Mouse (Mus musculus) heart, embryonic 14.5 days (tissue): ENCODE measurements around the gene Uvssa. TPM values are rescaled to one million over a fixed set of nuclear protein-coding genes. Genes with fewer than 3 reads are reported as not detected.
A peak's percentile ranks its signal among the peaks of the same experiment; 100 is the strongest.

Experiments
- ATAC-seq: fragments of 200-750 bp; cut with Nextera tagmentation; 2 replicates; pipeline ENCODE4 v1.8.0; 2017; ENCODE audit warnings: low read depth, moderate TSS enrichment; ENCODE audit not compliant: insufficient number of reproducible peaks, insufficient read depth, low FRiP score
- H3K27ac ChIP-seq, 2 experiments: fragments of 200-500 bp in 1 of 2; fragments of 300-500 bp in 1 of 2; sonication (generic) in 1 of 2; replicated peaks in 1 of 2; 2 replicates each; pipeline ENCODE4 v1.5.1; 2012 to 2014; ENCODE audit warnings: low read depth in 2 of 2, low read length in 2 of 2, control low read depth in 1 of 2, mild to moderate bottlenecking in 1 of 2, mixed read lengths in 1 of 2; ENCODE audit not compliant: control insufficient read depth in 1 of 2, insufficient read depth in 1 of 2
- H3K27me3 ChIP-seq: fragments of 300-500 bp; sonication (generic); 2 replicates; pipeline ENCODE4 v1.6.1; 2014; ENCODE audit warnings: mild to moderate bottlenecking, low read length, control low read depth; ENCODE audit not compliant: control insufficient read depth, insufficient read depth
- H3K36me3 ChIP-seq: fragments of 300-500 bp; sonication (generic); 2 replicates; pipeline ENCODE4 v1.6.1; 2014; ENCODE audit warnings: mild to moderate bottlenecking, control low read depth, low read length, mixed read lengths; ENCODE audit not compliant: control insufficient read depth, insufficient read depth
- H3K4me1 ChIP-seq, 2 experiments: fragments of 200-500 bp in 1 of 2; fragments of 300-500 bp in 1 of 2; sonication (generic) in 1 of 2; 2 replicates each; pipeline ENCODE4 v1.6.1; 2012 to 2014; ENCODE audit warnings: low read length in 2 of 2, control low read depth in 1 of 2, mixed read lengths in 1 of 2; ENCODE audit not compliant: control insufficient read depth in 2 of 2, insufficient read depth in 2 of 2
- H3K4me2 ChIP-seq: fragments of 300-500 bp; sonication (generic); 2 replicates; pipeline ENCODE4 v1.6.1; 2014; ENCODE audit warnings: mild to moderate bottlenecking, low read length
- H3K4me3 ChIP-seq, 2 experiments: fragments of 200-500 bp in 1 of 2; fragments of 300-500 bp in 1 of 2; sonication (generic) in 1 of 2; 2 replicates each; pipeline ENCODE4 v1.5.1; 2012 to 2014; ENCODE audit warnings: low read length in 2 of 2, mild to moderate bottlenecking in 2 of 2, control low read depth in 1 of 2, low read depth in 1 of 2, moderate library complexity in 1 of 2; ENCODE audit not compliant: control insufficient read depth in 1 of 2, insufficient read depth in 1 of 2
- H3K9ac ChIP-seq: fragments of 300-500 bp; sonication (generic); 2 replicates; pipeline ENCODE4 v1.6.1; 2014; ENCODE audit warnings: mild to moderate bottlenecking, low read length
- H3K9me3 ChIP-seq: fragments of 300-500 bp; sonication (generic); 2 replicates; pipeline ENCODE4 v1.6.1; 2016; ENCODE audit warnings: low read length, control low read depth; ENCODE audit not compliant: control insufficient read depth
- WGBS: fragments of 180-500 bp; shearing (Covaris S2); extraction: QIAGEN DNeasy Blood & Tissue Kit; methylation state at CpG from one replicate; pipeline ENCODE4 v1.1.7; 2014; 5-methylcytosine and 5-hydroxymethylcytosine counted together
- polyA plus RNA-seq: library from polyadenylated mRNA; unstranded; fragments of >200 nt; fragmentation: Nextera tagmentation; extraction: Ambion mirVana; gene quantifications from 2 replicates; pipeline ENCODE4 v1.2.1, GENCODE M21; 2014

The Uvssa gene
- polyA plus RNA-seq, 1 experiment from 2014 or later, result 4.5 TPM

DNA sequence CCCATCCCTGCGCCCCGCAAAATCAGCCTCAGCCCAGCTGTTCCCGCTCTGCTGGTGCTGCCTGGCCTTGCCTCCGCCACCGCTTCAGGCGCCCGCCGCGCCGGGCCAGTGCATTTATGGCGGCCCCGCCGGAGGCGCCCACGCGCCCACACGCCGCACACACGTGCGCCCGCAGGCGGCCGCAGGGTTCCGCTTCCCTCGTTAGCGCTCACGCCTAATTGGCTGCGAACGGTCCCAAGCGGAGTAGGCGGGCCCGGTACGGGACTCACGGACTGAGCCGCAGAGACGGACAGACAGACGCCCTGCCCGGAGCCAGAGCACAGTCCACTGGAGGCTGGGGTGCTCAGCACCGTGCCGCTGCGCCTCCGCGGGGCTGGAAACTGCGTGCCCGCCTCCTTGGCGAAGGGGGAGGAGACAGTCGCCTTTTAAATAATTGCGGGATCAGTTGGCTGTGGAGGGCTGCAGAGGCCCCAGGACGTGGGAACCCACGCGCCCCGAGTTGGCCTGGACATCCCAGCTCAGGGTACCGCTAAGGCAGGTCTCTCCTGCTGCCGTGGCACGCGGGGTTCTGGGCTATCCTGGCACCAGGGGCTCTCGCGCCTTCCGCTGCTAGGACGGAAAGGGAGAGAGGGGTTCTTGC, 55.9 kb downstream of the Uvssa start:
- no peaks in the 10 kb centered on the region for H3K36me3 ChIP-seq
- H3K27me3 ChIP-seq, result peaks cover 95% of the 10 kb centered on the region
- peak overlapping the region in 1 of 2 experiments; percentile 30; a peak in 2 of 4 replicates for H3K4me3 ChIP-seq
- H3K4me2 ChIP-seq, result peak overlapping the region; percentile 53
- H3K9ac ChIP-seq, result no peak overlapping the region
- WGBS, result under 1% methylated on average over 57 of the region's 60 CpGs
- peak; percentile 31; the same call in 1 of the 2 replicates for ATAC-seq
- H3K9me3 ChIP-seq, result no peaks in the 10 kb centered on the region
- no peak overlapping the region for H3K27ac ChIP-seq
- peaks cover 11 to 39% of the 10 kb centered on the region in 2 experiments for H3K4me1 ChIP-seq

DNA sequence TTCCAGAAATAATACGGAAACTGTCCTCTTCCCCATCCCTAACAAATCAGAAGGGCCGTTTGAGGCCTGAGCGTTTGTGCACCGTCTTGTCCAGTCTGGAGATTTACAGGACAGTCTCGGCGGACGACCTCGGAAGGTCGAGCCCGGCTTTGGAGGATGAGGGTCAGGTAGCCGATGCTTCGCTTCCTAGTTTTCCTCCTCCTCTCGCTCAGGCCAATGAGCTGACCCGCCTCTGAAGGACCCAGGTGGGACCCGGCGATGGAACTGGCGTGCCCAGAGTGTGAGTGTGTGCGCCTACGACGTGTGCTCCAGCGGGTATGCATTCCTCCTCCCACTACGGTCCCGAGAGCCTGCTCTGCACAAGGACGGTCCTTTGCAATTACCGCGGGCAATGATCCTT, 56.8 kb downstream of the Uvssa start:
- Histone ChIP-seq H3K27ac (no peak overlapping the region), H3K9ac (no peak overlapping the region), H3K4me1 (peaks cover 11 to 39% of the 10 kb centered on the region in 2 experiments), H3K4me3 (peak overlapping the region in 1 of 2 experiments; percentile 30; a peak in 1 of 4 replicates), H3K9me3 (no peaks in the 10 kb centered on the region), H3K36me3 (no peaks in the 10 kb centered on the region), H3K4me2 (no peak overlapping the region), H3K27me3 (peaks cover 90% of the 10 kb centered on the region)
- no peak for ATAC-seq
- 4% methylated on average over 26 of the region's 26 CpGs for WGBS

DNA sequence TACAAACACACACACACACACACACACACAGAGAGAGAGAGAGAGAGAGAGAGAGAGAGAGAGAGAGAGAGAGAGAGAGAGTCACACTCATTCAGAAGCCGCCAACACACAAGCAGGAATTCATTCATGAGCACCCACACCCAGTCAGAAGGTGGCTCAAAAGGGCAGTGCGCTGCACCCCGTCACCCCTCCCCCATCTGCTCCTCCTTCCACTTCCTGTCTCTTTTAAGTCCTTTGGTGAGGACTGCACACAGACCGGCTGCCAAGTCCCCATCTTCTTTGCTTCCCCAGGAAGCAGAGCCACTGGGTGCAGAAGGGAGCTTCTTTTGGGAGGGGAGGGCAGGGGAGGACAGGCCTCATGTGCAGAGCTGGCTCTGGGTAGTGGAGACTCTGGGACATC, 57.6 kb downstream of the Uvssa start:
- WGBS, result 7% methylated on average over 4 of the region's 4 CpGs
- Histone ChIP-seq H3K9me3 (no peaks in the 10 kb centered on the region), H3K4me3 (no peak overlapping the region), H3K27me3 (peaks cover 89% of the 10 kb centered on the region), H3K4me1 (peaks cover 9 to 31% of the 10 kb centered on the region in 2 experiments), H3K27ac (no peak overlapping the region), H3K36me3 (no peaks in the 10 kb centered on the region), H3K9ac (no peak overlapping the region), H3K4me2 (no peak overlapping the region)
- ATAC-seq, result no peak

DNA sequence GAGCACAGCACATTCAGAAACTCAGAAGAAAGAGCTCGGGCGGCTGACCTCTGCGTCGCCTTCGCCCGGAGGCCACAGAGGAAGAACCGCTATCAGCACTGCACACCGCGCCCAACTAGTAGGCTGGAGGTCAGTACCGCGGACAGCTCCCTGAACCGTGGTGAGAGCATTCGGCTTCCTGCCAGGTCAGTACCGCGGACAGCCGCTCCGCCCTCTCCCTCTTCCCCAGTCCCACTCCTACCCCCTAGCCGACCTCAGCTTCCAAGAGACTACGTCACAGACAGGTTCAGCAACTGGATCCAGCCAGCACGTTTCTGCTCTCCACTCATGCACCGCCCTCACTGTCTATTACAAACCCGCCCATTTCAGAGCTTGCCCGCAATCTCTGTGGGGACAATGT, 59.9 kb downstream of the Uvssa start:
- Histone ChIP-seq H3K9ac (no peak overlapping the region), H3K4me1 (peaks cover 9 to 20% of the 10 kb centered on the region in 2 experiments), H3K27me3 (peaks cover 89% of the 10 kb centered on the region), H3K36me3 (no peaks in the 10 kb centered on the region), H3K27ac (no peak overlapping the region), H3K9me3 (no peaks in the 10 kb centered on the region), H3K4me3 (no peak overlapping the region), H3K4me2 (no peak overlapping the region)
- WGBS, result 3% methylated on average over 23 of the region's 23 CpGs
- ATAC-seq, result peak; percentile 48; the same call in 1 of the 2 replicates

DNA sequence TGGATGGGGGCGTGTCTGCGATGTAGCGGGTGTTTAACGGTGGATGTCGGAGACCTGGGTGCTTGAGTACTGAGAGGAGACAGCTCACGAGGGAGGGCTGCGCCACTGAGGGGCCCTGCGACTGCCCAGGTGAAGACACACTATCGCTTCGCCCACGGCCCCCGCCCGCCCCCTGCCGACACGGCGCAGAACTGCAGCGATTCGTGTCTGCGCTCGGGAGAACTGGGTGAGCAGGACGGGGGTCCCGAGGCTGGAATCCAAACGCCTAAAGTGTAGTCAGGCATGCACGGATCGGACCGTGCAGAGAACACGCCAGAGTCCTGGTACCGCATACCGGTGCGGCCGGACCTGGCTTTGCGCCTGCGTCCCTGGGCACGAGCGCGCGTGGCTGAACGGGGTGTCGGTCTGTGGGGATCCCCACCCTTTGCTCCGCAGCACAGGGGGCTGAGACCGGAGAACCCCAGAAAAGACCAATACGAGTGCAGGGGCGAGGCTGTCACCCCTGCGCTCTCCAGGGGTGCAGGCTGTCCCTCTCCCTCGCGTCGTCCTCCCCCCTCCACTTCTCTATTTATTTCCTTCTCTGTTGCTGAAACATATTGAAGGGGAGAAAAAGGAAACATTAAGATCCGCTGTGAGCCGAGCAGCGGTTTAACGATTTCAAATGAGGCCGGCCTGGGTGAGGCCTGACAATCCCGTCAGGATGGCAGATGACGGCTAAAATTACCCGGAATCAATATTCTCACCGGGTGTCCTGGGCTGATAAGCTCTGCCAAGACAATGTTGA, 64.8 kb downstream of the Uvssa start:
- WGBS, result 7% methylated on average over 55 of the region's 56 CpGs
- Histone ChIP-seq H3K27ac (no peak overlapping the region), H3K4me1 (peaks cover 2 to 5% of the 10 kb centered on the region in 2 experiments; a peak in 3 of 4 replicates), H3K9ac (no peak overlapping the region), H3K36me3 (no peaks in the 10 kb centered on the region), H3K9me3 (no peaks in the 10 kb centered on the region), H3K4me2 (peak overlapping the region; percentile 62), H3K4me3 (peak overlapping the region; percentile 5 to 28), H3K27me3 (peaks cover 65% of the 10 kb centered on the region)
- ATAC-seq, result no peak

DNA sequence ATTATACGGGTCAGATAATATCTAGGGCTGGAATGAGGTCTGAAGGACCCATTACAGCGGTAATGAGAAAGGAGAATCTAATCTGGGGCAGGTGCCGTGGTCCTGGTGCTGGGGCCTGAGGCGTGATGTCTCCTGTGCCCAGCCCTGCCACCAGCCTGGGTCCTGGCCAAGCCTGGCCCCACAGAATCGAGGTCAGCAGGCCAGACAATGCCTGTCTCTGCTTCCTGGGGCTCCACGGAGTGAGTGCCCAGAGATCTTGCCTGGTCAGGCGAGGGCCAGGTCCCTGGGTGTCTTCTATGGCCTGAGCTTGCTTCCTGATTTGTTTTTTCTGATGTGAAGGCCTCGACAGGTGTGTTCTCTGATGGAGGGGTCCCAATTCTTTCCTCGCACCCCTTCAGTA, 65.4 kb downstream of the Uvssa start:
- 48% methylated on average over 9 of the region's 9 CpGs for WGBS
- H3K27me3 ChIP-seq, result peaks cover 59% of the 10 kb centered on the region
- ATAC-seq, result no peak
- peaks cover 0 to 5% of the 10 kb centered on the region in 2 experiments; a peak in 3 of 4 replicates for H3K4me1 ChIP-seq
- no peaks in the 10 kb centered on the region for H3K9me3 ChIP-seq
- no peak overlapping the region for H3K4me3 ChIP-seq
- H3K9ac ChIP-seq, result no peak overlapping the region
- H3K27ac ChIP-seq, result no peak overlapping the region
- H3K4me2 ChIP-seq, result no peak overlapping the region
- no peaks in the 10 kb centered on the region for H3K36me3 ChIP-seq

DNA sequence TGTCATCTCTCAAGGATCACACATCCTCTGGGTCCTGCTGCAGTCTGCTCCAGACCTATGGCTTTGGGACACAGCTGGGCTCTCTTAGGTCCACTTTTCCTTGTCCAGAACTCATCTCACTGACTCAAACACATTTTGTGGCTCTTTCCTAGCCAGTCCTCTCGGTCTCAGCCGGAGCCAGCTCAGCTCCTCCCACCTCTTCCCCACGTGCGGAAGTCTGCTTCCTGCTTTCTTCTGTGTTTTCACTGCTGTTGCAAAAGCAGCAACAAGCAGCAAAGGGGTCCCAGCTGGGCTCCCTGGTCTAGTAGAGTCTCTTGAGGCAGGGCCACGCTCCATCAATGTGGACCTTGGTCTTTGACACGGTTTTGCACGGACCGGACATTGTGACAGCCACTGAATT, 77.4 kb downstream of the Uvssa start:
- Histone ChIP-seq H3K9ac (no peak overlapping the region), H3K27me3 (0 out of 2 replicates have a peak, but pooled peaks cover 6% of the 10 kb centered on the region), H3K9me3 (no peaks in the 10 kb centered on the region), H3K4me3 (no peak overlapping the region), H3K36me3 (no peaks in the 10 kb centered on the region), H3K4me2 (no peak overlapping the region), H3K27ac (no peak overlapping the region), H3K4me1 (no peaks in the 10 kb centered on the region)
- WGBS, result 53% methylated on average over 8 of the region's 8 CpGs
- ATAC-seq, result no peak
